In the genomic region with DNA sequence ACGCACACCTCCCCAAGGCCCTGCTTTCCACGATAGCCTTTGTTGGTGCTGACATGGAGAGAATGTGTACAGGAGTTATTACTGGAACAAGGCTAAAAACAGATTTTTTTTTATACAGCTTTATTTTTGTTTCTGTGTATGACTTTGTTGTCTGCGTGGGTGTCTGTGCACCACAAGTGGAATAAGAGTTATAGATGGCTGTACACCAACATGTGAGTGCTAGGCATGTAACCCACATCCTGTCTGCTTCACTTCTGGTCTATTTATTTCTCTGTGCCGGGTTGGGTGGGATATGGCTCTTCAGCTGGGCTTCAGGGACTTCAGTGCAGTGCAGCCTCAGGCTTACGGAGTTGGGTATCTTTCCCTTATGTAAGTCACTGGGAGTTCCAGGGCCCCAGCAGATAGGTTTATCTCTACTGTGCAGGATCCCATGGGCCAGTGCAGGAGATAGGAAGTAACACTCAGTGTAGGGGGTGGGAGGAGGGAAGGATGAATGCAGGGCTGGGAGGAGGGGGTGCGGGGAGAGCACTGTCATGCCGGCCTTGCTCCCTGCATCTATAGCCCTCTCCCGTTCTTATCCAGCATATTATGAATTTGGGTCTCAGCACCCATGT, we compare ENCODE assay signal across 14 mouse cellular contexts. TPM values are rescaled to one million over a fixed set of nuclear protein-coding genes. Genes with fewer than 3 reads are reported as not detected.
A peak's percentile ranks its signal among the peaks of the same experiment; 100 is the strongest.
DNase-seq lines count a peak whose midpoint lies in the region; ATAC-seq and TF ChIP-seq lines count a peak whose summit lies in the region.
"Had no signal": no experiment of that assay in that cellular context is flagged by ENCODE, and none has a peak within 500 bp of the region (broad histone marks: within the 10 kb centered on the region; RNA-seq: fewer than 3 reads in every experiment).

No protein-coding gene starts in this region.

- no peaks in the 10 kb centered on the region for H3K4me1 ChIP-seq in heart, embryonic 11.5 days (ENCODE audit: control insufficient read depth, insufficient read depth, low read length)
- H3K4me1 ChIP-seq in G1E (ENCODE audit: insufficient read depth, low read depth, low read length), result peaks cover 7% of the 10 kb centered on the region
- no peaks in the 10 kb centered on the region for H3K4me1 ChIP-seq in forebrain, embryonic 15.5 days
- H3K4me1 ChIP-seq: hindbrain, embryonic 10.5 days had no signal

- WGBS in heart, embryonic 11.5 days (ENCODE audit: insufficient replicate concordance), result 71% methylated on average over 8 of the region's 8 CpGs
- 94% methylated on average over 8 of the region's 8 CpGs for WGBS in forebrain, embryonic 15.5 days

- peaks cover 12% of the 10 kb centered on the region for H3K36me3 ChIP-seq in heart, embryonic 11.5 days (ENCODE audit: control insufficient read depth, insufficient read depth, low read length)
- peaks cover 93% of the 10 kb centered on the region for H3K36me3 ChIP-seq in G1E (replicated peaks)
- H3K36me3 ChIP-seq in forebrain, embryonic 15.5 days, result peaks cover 27% of the 10 kb centered on the region

- H3K27me3 ChIP-seq in heart, embryonic 11.5 days (ENCODE audit: control insufficient read depth, insufficient read depth, low read length), result no peaks in the 10 kb centered on the region
- no peaks in the 10 kb centered on the region for H3K27me3 ChIP-seq in G1E (ENCODE audit: insufficient read depth, low read length)
- no peaks in the 10 kb centered on the region for H3K27me3 ChIP-seq in forebrain, embryonic 15.5 days

- no peak overlapping the region for H3K4me3 ChIP-seq in heart, embryonic 11.5 days (ENCODE audit: low read depth, low read length)
- H3K4me3 ChIP-seq in G1E (ENCODE audit: low read depth, low read length), result no peak overlapping the region
- H3K4me3 ChIP-seq in forebrain, embryonic 15.5 days, result no peak overlapping the region
- H3K4me3 ChIP-seq: heart, adult 2 months; hindbrain, embryonic 10.5 days had no signal

- no peak for TF ChIP-seq CTCF in G1E (IDR thresholded peaks at IDR 0.05; ENCODE audit: low read depth, low read length)

- no peak for DNase-seq in heart, adult 8-10 months (ENCODE audit: low spot score)
- DNase-seq in G1E (ENCODE audit: low spot score), result no peak
- no peak for DNase-seq in testis, postnatal 10 days (ENCODE audit: low spot score)
- no peak for DNase-seq in adrenal gland, adult (ENCODE audit: inconsistent age in 2 of 2, low spot score in 1 of 2)
- DNase-seq: adrenal gland, postnatal 36 days; cerebellum, adult 9-10 months; heart, adult 2 months; lung, postnatal 14 days had no signal

- no peak overlapping the region for H3K27ac ChIP-seq in heart, embryonic 11.5 days (ENCODE audit: low read depth, low read length)
- H3K27ac ChIP-seq in forebrain, embryonic 15.5 days (replicated peaks), result no peak overlapping the region
- H3K27ac ChIP-seq: heart, adult 2 months; hindbrain, embryonic 10.5 days had no signal

- no peaks in the 10 kb centered on the region for H3K9me3 ChIP-seq in heart, embryonic 11.5 days (replicated peaks; ENCODE audit: control insufficient read depth, low read length)
- no peaks in the 10 kb centered on the region for H3K9me3 ChIP-seq in G1E (replicated peaks)
- no peaks in the 10 kb centered on the region for H3K9me3 ChIP-seq in forebrain, embryonic 15.5 days
- H3K9me3 ChIP-seq: hindbrain, embryonic 10.5 days had no signal

- peak; percentile 69 for ATAC-seq in heart, embryonic 11.5 days (replicated peaks; ENCODE audit: insufficient number of reproducible peaks, low FRiP score, low TSS enrichment)
- 0 out of 2 replicates have a peak, but pooled peaks have one; percentile 22 for ATAC-seq in G1E (ENCODE audit: extremely low read depth, insufficient number of reproducible peaks, low FRiP score, poor library complexity, severe bottlenecking)
- peak; percentile 57 for ATAC-seq in erythroid progenitor cell, adult 5-6 weeks (replicated peaks; ENCODE audit: low FRiP score, poor library complexity, severe bottlenecking)
- ATAC-seq in megakaryocyte-erythroid progenitor cell, adult 5-6 weeks (replicated peaks; ENCODE audit: low FRiP score, low TSS enrichment, poor library complexity, severe bottlenecking), result peak; percentile 54; the same call in 1 of the 2 replicates
- ATAC-seq in forebrain, embryonic 15.5 days (replicated peaks), result no peak

- no peak overlapping the region for H3K9ac ChIP-seq in heart, embryonic 11.5 days (ENCODE audit: low read depth, low read length)
- no peak overlapping the region for H3K9ac ChIP-seq in forebrain, embryonic 15.5 days (replicated peaks)

- no peak overlapping the region for H3K4me2 ChIP-seq in heart, embryonic 11.5 days
- H3K4me2 ChIP-seq in forebrain, embryonic 15.5 days (replicated peaks), result no peak overlapping the region

RNA-seq across cellular contexts. Expression of a gene that starts 21.8 kb away (rescaled TPM):
- 0.58 and 1.2 TPM in 2 replicates for polyA plus RNA-seq in heart, embryonic 11.5 days (2014; fragmentation: Nextera tagmentation; extraction: Ambion mirVana)
- total RNA-seq in heart, adult 8-10 months (2022), result under 1 TPM in 2 of 4 experiments, not detected in 2; 0.06 to 0.09 TPM
- total RNA-seq in G1E (2014; fragmentation: Nextera tagmentation) (3.9 and 4.1 TPM in 2 replicates), G1E (2017) (4.0 and 4.5 TPM in 2 replicates)
- polyA plus RNA-seq in G1E (2012), result 0.14 and 0.33 TPM in 2 replicates
- 1.1 and 4.6 TPM in 2 replicates for total RNA-seq in erythroid progenitor cell, adult 5-6 weeks (2015; ENCODE audit: low replicate concordance)
- total RNA-seq in erythroid progenitor cell, adult 5-6 weeks (2017; ENCODE audit: low replicate concordance), result 3.3 and 11.9 TPM in 2 replicates
- total RNA-seq in megakaryocyte-erythroid progenitor cell, adult 5-6 weeks (2014; fragmentation: Nextera tagmentation), result 0.22 and 2.0 TPM in 2 replicates
- total RNA-seq in megakaryocyte-erythroid progenitor cell, adult 5-6 weeks (2017), result 6.5 TPM in 1 of 2 replicates, not detected in the other
- polyA plus RNA-seq in forebrain, embryonic 15.5 days (2015; fragmentation: Nextera tagmentation; extraction: Ambion mirVana), result 1.1 and 1.2 TPM in 2 replicates
- total RNA-seq: heart, adult 2 months had no signal

RNA-seq across cellular contexts. Expression of a gene that starts 24.5 kb away (rescaled TPM):
- 30.6 and 34.1 TPM in 2 replicates for polyA plus RNA-seq in heart, embryonic 11.5 days (2014; fragmentation: Nextera tagmentation; extraction: Ambion mirVana)
- total RNA-seq in heart, adult 8-10 months (2022), result 10 to 100 TPM; 23.5 to 29.3 (median 27.3) TPM
- total RNA-seq in G1E (2014; fragmentation: Nextera tagmentation), result 44.9 and 48.7 TPM in 2 replicates
- 48.8 and 49.0 TPM in 2 replicates for total RNA-seq in G1E (2017)
- 72.0 and 82.5 TPM in 2 replicates for polyA plus RNA-seq in G1E (2012)
- total RNA-seq in erythroid progenitor cell, adult 5-6 weeks (2015; ENCODE audit: low replicate concordance), result 36.0 and 58.7 TPM in 2 replicates
- 23.4 and 41.2 TPM in 2 replicates for total RNA-seq in erythroid progenitor cell, adult 5-6 weeks (2017; ENCODE audit: low replicate concordance)
- total RNA-seq in megakaryocyte-erythroid progenitor cell, adult 5-6 weeks (2014; fragmentation: Nextera tagmentation), result 34.2 and 43.8 TPM in 2 replicates
- total RNA-seq in megakaryocyte-erythroid progenitor cell, adult 5-6 weeks (2017), result 51.5 and 81.2 TPM in 2 replicates
- polyA plus RNA-seq in forebrain, embryonic 15.5 days (2015; fragmentation: Nextera tagmentation; extraction: Ambion mirVana), result 36.2 and 37.2 TPM in 2 replicates

RNA-seq across cellular contexts. Expression of a gene that starts 43.2 kb away (rescaled TPM):
- polyA plus RNA-seq in heart, embryonic 11.5 days (2014; fragmentation: Nextera tagmentation; extraction: Ambion mirVana), result 49.0 and 57.5 TPM in 2 replicates
- total RNA-seq in heart, adult 8-10 months (2022), result 10 to 100 TPM; 18.7 to 32.3 (median 24.4) TPM
- total RNA-seq in G1E (2014; fragmentation: Nextera tagmentation), result 96.5 and 160 TPM in 2 replicates
- 94.9 and 102 TPM in 2 replicates for total RNA-seq in G1E (2017)
- 85.4 and 157 TPM in 2 replicates for polyA plus RNA-seq in G1E (2012)
- 11.7 and 23.4 TPM in 2 replicates for total RNA-seq in erythroid progenitor cell, adult 5-6 weeks (2015; ENCODE audit: low replicate concordance)
- 37.4 and 39.4 TPM in 2 replicates for total RNA-seq in erythroid progenitor cell, adult 5-6 weeks (2017; ENCODE audit: low replicate concordance)
- total RNA-seq in megakaryocyte-erythroid progenitor cell, adult 5-6 weeks (2014; fragmentation: Nextera tagmentation), result 103 and 109 TPM in 2 replicates
- 167 and 183 TPM in 2 replicates for total RNA-seq in megakaryocyte-erythroid progenitor cell, adult 5-6 weeks (2017)
- polyA plus RNA-seq in forebrain, embryonic 15.5 days (2015; fragmentation: Nextera tagmentation; extraction: Ambion mirVana), result 52.3 and 56.0 TPM in 2 replicates

RNA-seq across cellular contexts. Expression of a gene that starts 43.5 kb away (rescaled TPM):
- 0.14 and 1.2 TPM in 2 replicates for polyA plus RNA-seq in heart, embryonic 11.5 days (2014; fragmentation: Nextera tagmentation; extraction: Ambion mirVana)
- total RNA-seq in heart, adult 8-10 months (2022), result 1 to 10 TPM in 2 of 4 experiments, under 1 TPM in 2; 0.35 to 1.2 (median 0.88) TPM
- total RNA-seq in G1E (2014; fragmentation: Nextera tagmentation) (4.2 and 14.4 TPM in 2 replicates), G1E (2017) (1.3 and 2.4 TPM in 2 replicates)
- polyA plus RNA-seq in G1E (2012), result 3.1 and 3.2 TPM in 2 replicates
- total RNA-seq in erythroid progenitor cell, adult 5-6 weeks (2015; ENCODE audit: low replicate concordance), result 0.72 and 2.1 TPM in 2 replicates
- total RNA-seq in erythroid progenitor cell, adult 5-6 weeks (2017; ENCODE audit: low replicate concordance), result 2.6 and 3.1 TPM in 2 replicates
- 2.5 and 6.5 TPM in 2 replicates for total RNA-seq in megakaryocyte-erythroid progenitor cell, adult 5-6 weeks (2014; fragmentation: Nextera tagmentation)
- total RNA-seq in megakaryocyte-erythroid progenitor cell, adult 5-6 weeks (2017), result 0.76 and 1.7 TPM in 2 replicates
- polyA plus RNA-seq in forebrain, embryonic 15.5 days (2015; fragmentation: Nextera tagmentation; extraction: Ambion mirVana), result 1.8 and 2.3 TPM in 2 replicates
- total RNA-seq: midbrain, postnatal 0 days had no signal

RNA-seq across cellular contexts. Expression of a gene that starts 43.8 kb away (rescaled TPM):
- 1.6 and 1.9 TPM in 2 replicates for polyA plus RNA-seq in heart, embryonic 11.5 days (2014; fragmentation: Nextera tagmentation; extraction: Ambion mirVana)
- total RNA-seq in heart, adult 8-10 months (2022), result 10 to 100 TPM; 55.1 to 71.1 (median 64.7) TPM
- total RNA-seq in G1E (2014; fragmentation: Nextera tagmentation) (37.7 and 58.5 TPM in 2 replicates), G1E (2017) (5.2 and 8.6 TPM in 2 replicates)
- polyA plus RNA-seq in G1E (2012), result 282 and 396 TPM in 2 replicates
- 3.4 TPM in 1 of 2 replicates, not detected in the other for total RNA-seq in erythroid progenitor cell, adult 5-6 weeks (2015; ENCODE audit: low replicate concordance)
- 2.1 and 2.8 TPM in 2 replicates for total RNA-seq in erythroid progenitor cell, adult 5-6 weeks (2017; ENCODE audit: low replicate concordance)
- total RNA-seq in megakaryocyte-erythroid progenitor cell, adult 5-6 weeks (2014; fragmentation: Nextera tagmentation), result 3.5 and 6.8 TPM in 2 replicates
- total RNA-seq in megakaryocyte-erythroid progenitor cell, adult 5-6 weeks (2017), result 1.3 and 2.8 TPM in 2 replicates
- polyA plus RNA-seq in forebrain, embryonic 15.5 days (2015; fragmentation: Nextera tagmentation; extraction: Ambion mirVana), result 4.6 and 5.0 TPM in 2 replicates
